Mouse (Mus musculus): ENCODE data around the gene Acaca. TPM values are rescaled to one million over a fixed set of nuclear protein-coding genes. Genes with fewer than 3 reads are reported as not detected.
A peak's percentile ranks its signal among the peaks of the same experiment; 100 is the strongest.

Acaca gene
- polyA plus RNA-seq, 1 experiment from 2014 or later: 5.5 TPM

GRCm38 (mm10) chr11:84406733-84407132 lies 277.3 kb downstream of the Acaca start:
- Histone ChIP-seq H3K27ac (no peak overlapping the region), H3K27me3 (ENCODE audit: insufficient read depth, low read length) (no peaks in the 10 kb centered on the region), H3K9ac (ENCODE audit: low read depth, low read length) (no peak overlapping the region), H3K36me3 (ENCODE audit: insufficient read depth, low read length) (no peaks in the 10 kb centered on the region), H3K4me3 (replicated peaks; ENCODE audit: low read depth, low read length) (no peak overlapping the region), H3K4me2 (ENCODE audit: low read length) (no peak overlapping the region), H3K4me1 (replicated peaks; ENCODE audit: insufficient read depth, low read length) (no peaks in the 10 kb centered on the region), H3K9me3 (replicated peaks; ENCODE audit: low read length) (no peaks in the 10 kb centered on the region)
- WGBS: 94% methylated on average over 4 of the region's 4 CpGs
- ATAC-seq (replicated peaks; ENCODE audit: low FRiP score, low read depth) (no peak), DNase-seq (ENCODE audit: low spot score) (no peak)
- TF ChIP-seq CTCF (IDR thresholded peaks at IDR 0.05; ENCODE audit: low read depth): 0 out of 2 replicates have a peak, but pooled peaks have one; percentile 9

- Histone ChIP-seq H3K9ac (ENCODE audit: low read depth, low read length) (no peak overlapping the region), H3K27me3 (ENCODE audit: insufficient read depth, low read length) (no peaks in the 10 kb centered on the region), H3K9me3 (replicated peaks; ENCODE audit: low read length) (no peaks in the 10 kb centered on the region), H3K4me2 (ENCODE audit: low read length) (no peak overlapping the region), H3K4me1 (replicated peaks; ENCODE audit: insufficient read depth, low read length) (no peaks in the 10 kb centered on the region), H3K4me3 (replicated peaks; ENCODE audit: low read depth, low read length) (no peak overlapping the region), H3K36me3 (ENCODE audit: insufficient read depth, low read length) (no peaks in the 10 kb centered on the region), H3K27ac (no peak overlapping the region)
- DNase-seq (ENCODE audit: low spot score): no peak
- WGBS: 60% methylated on average over 4 of the region's 4 CpGs
- no peak for TF ChIP-seq CTCF (IDR thresholded peaks at IDR 0.05; ENCODE audit: low read depth)
- no peak for ATAC-seq (replicated peaks; ENCODE audit: low FRiP score, low read depth)
Measured at GRCm38 (mm10) chr11:84410383-84410782, 280.9 kb downstream of the Acaca start.

- Histone ChIP-seq H3K27ac (no peak overlapping the region), H3K9ac (ENCODE audit: low read depth, low read length) (no peak overlapping the region), H3K4me2 (ENCODE audit: low read length) (no peak overlapping the region), H3K27me3 (ENCODE audit: insufficient read depth, low read length) (no peaks in the 10 kb centered on the region), H3K36me3 (ENCODE audit: insufficient read depth, low read length) (no peaks in the 10 kb centered on the region), H3K4me3 (replicated peaks; ENCODE audit: low read depth, low read length) (no peak overlapping the region), H3K4me1 (replicated peaks; ENCODE audit: insufficient read depth, low read length) (no peaks in the 10 kb centered on the region), H3K9me3 (replicated peaks; ENCODE audit: low read length) (no peaks in the 10 kb centered on the region)
- no peak for ATAC-seq (replicated peaks; ENCODE audit: low FRiP score, low read depth)
- 74% methylated on average over 7 of the region's 7 CpGs for WGBS
- DNase-seq (ENCODE audit: low spot score): no peak
- TF ChIP-seq CTCF (IDR thresholded peaks at IDR 0.05; ENCODE audit: low read depth): no peak
Measured at GRCm38 (mm10) chr11:84410879-84411641, 281.6 kb downstream of the Acaca start.

GRCm38 (mm10) chr11:84411642-84412018 lies 282.2 kb downstream of the Acaca start:
- no peaks in the 10 kb centered on the region for H3K36me3 ChIP-seq (ENCODE audit: insufficient read depth, low read length)
- no peak overlapping the region for H3K9ac ChIP-seq (ENCODE audit: low read depth, low read length)
- no peak overlapping the region for H3K4me2 ChIP-seq (ENCODE audit: low read length)
- H3K27me3 ChIP-seq (ENCODE audit: insufficient read depth, low read length): no peaks in the 10 kb centered on the region
- WGBS: 63% methylated on average over 7 of the region's 7 CpGs
- ATAC-seq (replicated peaks; ENCODE audit: low FRiP score, low read depth): no peak
- no peaks in the 10 kb centered on the region for H3K9me3 ChIP-seq (replicated peaks; ENCODE audit: low read length)
- DNase-seq (ENCODE audit: low spot score): no peak
- no peak overlapping the region for H3K4me3 ChIP-seq (replicated peaks; ENCODE audit: low read depth, low read length)
- TF ChIP-seq CTCF (IDR thresholded peaks at IDR 0.05; ENCODE audit: low read depth): no peak
- no peaks in the 10 kb centered on the region for H3K4me1 ChIP-seq (replicated peaks; ENCODE audit: insufficient read depth, low read length)
- H3K27ac ChIP-seq: no peak overlapping the region

- TF ChIP-seq CTCF (IDR thresholded peaks at IDR 0.05; ENCODE audit: low read depth): no peak
- H3K4me2 ChIP-seq (ENCODE audit: low read length): no peak overlapping the region
- no peak overlapping the region for H3K27ac ChIP-seq
- DNase-seq (ENCODE audit: low spot score): no peak
- H3K9me3 ChIP-seq (replicated peaks; ENCODE audit: low read length): no peaks in the 10 kb centered on the region
- WGBS: 57% methylated on average over 12 of the region's 12 CpGs
- no peaks in the 10 kb centered on the region for H3K36me3 ChIP-seq (ENCODE audit: insufficient read depth, low read length)
- no peaks in the 10 kb centered on the region for H3K27me3 ChIP-seq (ENCODE audit: insufficient read depth, low read length)
- no peak overlapping the region for H3K4me3 ChIP-seq (replicated peaks; ENCODE audit: low read depth, low read length)
- no peaks in the 10 kb centered on the region for H3K4me1 ChIP-seq (replicated peaks; ENCODE audit: insufficient read depth, low read length)
- no peak overlapping the region for H3K9ac ChIP-seq (ENCODE audit: low read depth, low read length)
- ATAC-seq (replicated peaks; ENCODE audit: low FRiP score, low read depth): no peak
Measured at GRCm38 (mm10) chr11:84412201-84412934, 282.9 kb downstream of the Acaca start.

- H3K27ac ChIP-seq: no peak overlapping the region
Measured at GRCm38 (mm10) chr11:84413111-84413510, 283.6 kb downstream of the Acaca start.

More at GRCm38 (mm10) chr11:84413111-84413510, 283.6 kb downstream of the Acaca start:
- Histone ChIP-seq H3K4me3 (replicated peaks; ENCODE audit: low read depth, low read length) (no peak overlapping the region), H3K4me1 (replicated peaks; ENCODE audit: insufficient read depth, low read length) (no peaks in the 10 kb centered on the region), H3K9ac (ENCODE audit: low read depth, low read length) (no peak overlapping the region), H3K9me3 (replicated peaks; ENCODE audit: low read length) (no peaks in the 10 kb centered on the region), H3K4me2 (ENCODE audit: low read length) (no peak overlapping the region), H3K27me3 (ENCODE audit: insufficient read depth, low read length) (no peaks in the 10 kb centered on the region), H3K36me3 (ENCODE audit: insufficient read depth, low read length) (no peaks in the 10 kb centered on the region)
- whole genome bisulfite sequencing: 72% methylated on average over 6 of the region's 6 CpGs
- TF ChIP-seq CTCF (IDR thresholded peaks at IDR 0.05; ENCODE audit: low read depth): no peak
- ATAC-seq (replicated peaks; ENCODE audit: low FRiP score, low read depth) (no peak), DNase-seq (ENCODE audit: low spot score) (no peak)

Data from kidney, postnatal 0 days (tissue).